Mouse (Mus musculus) adrenal gland, postnatal 4 days (tissue): Measurements from ENCODE around the gene Idua. TPM values are rescaled to one million over a fixed set of nuclear protein-coding genes. Genes with fewer than 3 reads are reported as not detected.

Source experiments
- DNase-seq, 2 experiments: peaks; one replicate each; pipeline ENCODE4 v3.0.0; 2021 to 2022; ENCODE audit warnings: low spot score in 2 of 2, mixed read lengths in 2 of 2
- total RNA-seq, 2 experiments: library from RNA; stranded (reverse); gene quantifications; 2 replicates each; pipeline ENCODE4 v1.2.3; 2021

Idua gene
- total RNA-seq, 2 experiments from 2014 or later, result 17.7 to 17.8 TPM

DNA sequence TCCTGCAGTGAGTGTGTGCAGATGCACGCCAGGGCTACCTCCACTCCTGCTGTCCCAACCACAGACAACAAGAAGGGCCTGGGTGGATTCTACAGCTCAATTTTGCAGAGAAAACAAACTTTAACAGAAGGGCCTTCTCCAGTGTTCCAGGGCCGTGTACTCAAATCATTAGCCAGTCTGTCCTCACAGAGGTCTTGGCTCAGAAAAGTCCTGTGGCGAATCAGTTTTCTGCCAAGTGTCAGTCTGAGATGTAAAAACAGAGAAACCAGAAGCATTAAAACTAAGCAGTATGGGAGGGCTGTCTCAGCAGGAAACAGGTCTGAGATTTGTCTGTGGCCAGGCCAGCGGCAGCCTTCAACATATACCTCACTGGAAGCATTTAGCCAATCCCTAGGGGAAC, 57.9 kb downstream of the Idua start:
- no peak for DNase-seq

DNA sequence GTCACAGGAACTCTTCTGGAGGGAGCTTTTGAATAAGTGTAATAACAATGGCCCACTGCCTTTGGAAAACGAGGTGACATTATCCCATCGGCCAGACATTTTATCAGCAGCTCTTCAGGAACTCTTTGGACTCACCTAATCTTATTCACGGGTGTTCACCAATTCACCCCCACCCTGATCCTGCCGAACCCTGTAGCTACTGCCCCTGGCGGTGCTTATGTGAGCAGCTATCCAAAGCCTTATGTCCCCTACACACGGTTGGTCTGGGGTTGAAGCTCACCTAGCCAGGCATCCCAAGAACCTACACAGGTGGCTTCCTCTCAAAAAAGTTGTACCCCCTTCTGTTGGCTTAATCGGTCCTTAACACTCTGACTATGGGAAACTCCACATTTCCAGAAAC, 59.6 kb downstream of the Idua start:
- no peak for DNase-seq

DNA sequence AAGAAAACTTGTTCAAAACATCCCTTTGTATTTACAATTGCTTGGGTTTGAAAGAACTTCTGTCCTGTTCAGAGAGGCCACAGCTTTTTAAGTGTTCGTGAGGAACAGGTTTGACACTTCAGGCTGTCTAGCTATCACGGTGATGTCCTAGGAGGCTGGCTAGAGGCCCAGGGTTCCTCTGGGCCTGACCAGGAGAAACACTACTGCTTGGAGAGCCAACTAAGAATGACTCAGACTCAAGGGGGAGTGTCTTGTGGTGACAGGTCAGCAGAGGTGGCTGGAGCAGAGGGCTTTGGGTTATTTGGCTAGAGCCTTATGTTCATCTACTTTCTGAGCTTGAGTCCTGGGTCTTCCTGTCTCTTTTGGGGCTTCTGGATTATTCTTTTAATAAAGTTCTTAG, 63.9 kb downstream of the Idua start:
- no peak for DNase-seq

DNA sequence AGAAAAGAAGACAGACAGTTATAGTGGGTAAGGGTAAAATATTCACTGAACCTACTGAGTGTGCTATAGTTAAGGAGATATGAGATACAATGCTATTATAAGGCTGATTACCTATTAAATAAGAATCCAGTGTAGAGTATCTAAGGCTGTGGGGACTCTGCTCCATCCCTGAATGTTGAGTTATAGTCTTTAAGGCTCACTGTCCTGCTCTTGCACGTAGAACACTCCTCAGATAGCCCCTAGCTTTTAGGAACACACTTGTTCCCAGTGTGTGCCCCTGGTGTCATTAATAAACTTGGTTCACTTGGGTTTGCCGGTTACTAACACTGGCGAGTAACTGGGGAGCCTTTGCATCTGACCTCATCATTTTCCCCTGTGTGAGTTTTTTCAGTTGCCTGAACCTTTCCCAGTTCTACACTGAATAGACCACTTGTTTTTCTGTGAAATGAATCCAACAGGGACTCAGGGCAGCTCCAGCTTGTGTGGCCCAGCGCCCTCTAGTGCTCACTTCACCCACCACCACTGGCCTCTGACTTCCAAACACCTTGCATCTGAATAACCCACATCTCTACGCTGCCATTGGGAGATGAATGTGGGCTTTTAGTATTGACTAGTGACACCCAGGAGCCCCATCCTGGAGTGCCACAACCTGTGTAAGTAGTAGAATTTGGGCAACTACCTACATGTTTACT, 66.6 kb downstream of the Idua start:
- DNase-seq, result peak; percentile 28 to 53

DNA sequence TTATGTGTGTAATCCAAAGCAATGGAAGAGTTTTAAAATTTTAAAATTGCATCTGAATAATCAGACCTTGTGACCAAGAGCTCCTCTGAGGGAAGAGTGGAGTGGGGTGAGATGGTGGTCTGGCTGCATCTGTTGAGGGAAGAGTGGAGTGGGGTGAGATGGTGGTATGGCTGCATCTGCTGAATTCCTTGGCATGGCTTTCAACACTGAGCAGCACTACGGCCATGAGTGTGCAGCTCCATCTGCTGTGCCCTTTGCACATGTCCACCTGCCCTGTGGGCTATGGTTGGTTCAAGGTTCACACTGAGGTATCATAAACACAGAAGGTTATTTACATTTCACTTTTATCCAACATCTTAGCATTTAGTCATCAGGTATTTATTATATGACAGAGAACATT, 67.3 kb downstream of the Idua start:
- no peak for DNase-seq

Other genes with a start within 250 kb of the Idua start
- gene Atp5k, start 225.9 kb upstream of the Idua start, total RNA-seq, result 100 to 1,000 TPM; 291 to 308 TPM
- gene Mfsd7a, start 211.4 kb upstream of the Idua start, total RNA-seq, result 1 to 10 TPM; 2.3 to 2.4 TPM
- 10 to 100 TPM; 57.1 to 57.6 TPM for gene Pcgf3, start 199.1 kb upstream of the Idua start, total RNA-seq
- gene Cplx1, start 110.3 kb upstream of the Idua start, total RNA-seq, result 10 to 100 TPM in 1 of 2 experiments, 1 to 10 TPM in 1; 8.7 to 13.1 TPM
- gene Gak, start 30.6 kb upstream of the Idua start, total RNA-seq, result 10 to 100 TPM; 88.6 to 95.3 TPM
- gene Tmem175, start 30.6 kb upstream of the Idua start, total RNA-seq, result 10 to 100 TPM; 28.0 to 30.1 TPM
- 10 to 100 TPM; 26.2 to 29.4 TPM for gene Dgkq, start 9.3 kb downstream of the Idua start, total RNA-seq
- 1 to 10 TPM; 3.2 to 8.1 TPM for gene Slc26a1, start 15.2 kb downstream of the Idua start, total RNA-seq
- gene Fgfrl1, start 32.1 kb downstream of the Idua start, total RNA-seq, result 10 to 100 TPM; 42.7 to 49.6 TPM
- gene Rnf212, start 114.7 kb downstream of the Idua start, total RNA-seq, result not detected
- 1 to 10 TPM in 1 of 2 experiments, not detected in 1; 4.0 TPM for gene Tmed11, start 135.0 kb downstream of the Idua start, total RNA-seq
- gene Vmn2r8, start 148.5 kb downstream of the Idua start, total RNA-seq, result not detected
- not detected for gene Vmn2r9, start 192.3 kb downstream of the Idua start, total RNA-seq